Mouse (Mus musculus): ENCODE data around the gene Nsdhl.
A peak's percentile ranks its signal among the peaks of the same experiment; 100 is the strongest.

Nsdhl gene

GRCm38 (mm10) chrX:72917884-72918681, at the start of gene Nsdhl, which contains the start of gene Cetn2:
TSS of gene Nsdhl (plus strand) at chrX:72918557.
TSS of gene Cetn2 (minus strand) at chrX:72918411.
- DNase-seq (ENCODE audit: low read depth, low spot score) = peak; percentile 92

GRCm38 (mm10) chrX:72895388-72896054, 22.8 kb upstream of the Nsdhl start:
- DNase-seq (ENCODE audit: low read depth, low spot score) = no peak

GRCm38 (mm10) chrX:72896055-72896437, 22.3 kb upstream of the Nsdhl start:
- no peak for DNase-seq (ENCODE audit: low read depth, low spot score)

- no peak for DNase-seq (ENCODE audit: low read depth, low spot score)
Measured at GRCm38 (mm10) chrX:72902530-72902929, 15.8 kb upstream of the Nsdhl start.

GRCm38 (mm10) chrX:72907619-72908403, 10.5 kb upstream of the Nsdhl start:
- no peak for DNase-seq (ENCODE audit: low read depth, low spot score)

- peak; percentile 2 for DNase-seq (ENCODE audit: low read depth, low spot score)
Measured at GRCm38 (mm10) chrX:72908404-72908741, 10.0 kb upstream of the Nsdhl start.

- DNase-seq (ENCODE audit: low read depth, low spot score) = no peak
Measured at GRCm38 (mm10) chrX:72911611-72912010, 6.7 kb upstream of the Nsdhl start.

- no peak for DNase-seq (ENCODE audit: low read depth, low spot score)
Measured at GRCm38 (mm10) chrX:72918682-72919059, 314 bp downstream of the Nsdhl start.

- DNase-seq (ENCODE audit: low read depth, low spot score) = no peak
Measured at GRCm38 (mm10) chrX:72921391-72921790, 3.0 kb downstream of the Nsdhl start.

- no peak for DNase-seq (ENCODE audit: low read depth, low spot score)
Measured at GRCm38 (mm10) chrX:72953464-72953863, 35.1 kb downstream of the Nsdhl start.

- no peak for DNase-seq (ENCODE audit: low read depth, low spot score)
Measured at GRCm38 (mm10) chrX:72956486-72956885, 38.1 kb downstream of the Nsdhl start.

- peak; percentile 11 for DNase-seq (ENCODE audit: low read depth, low spot score)
Measured at GRCm38 (mm10) chrX:72960431-72960830, 42.1 kb downstream of the Nsdhl start.

- no peak for DNase-seq (ENCODE audit: low read depth, low spot score)
Measured at GRCm38 (mm10) chrX:72961511-72961910, 43.2 kb downstream of the Nsdhl start.

GRCm38 (mm10) chrX:72962743-72963142, 44.4 kb downstream of the Nsdhl start:
- DNase-seq (ENCODE audit: low read depth, low spot score) = no peak

GRCm38 (mm10) chrX:72982831-72983230, 64.5 kb downstream of the Nsdhl start:
- no peak for DNase-seq (ENCODE audit: low read depth, low spot score)

GRCm38 (mm10) chrX:72985607-72986006, 67.2 kb downstream of the Nsdhl start:
- DNase-seq (ENCODE audit: low read depth, low spot score) = no peak

GRCm38 (mm10) chrX:72986841-72987519, 68.6 kb downstream of the Nsdhl start, which contains the start of gene Zfp185:
TSS of gene Zfp185 (plus strand) at chrX:72987339.
- peak; percentile 53 for DNase-seq (ENCODE audit: low read depth, low spot score)

- no peak for DNase-seq (ENCODE audit: low read depth, low spot score)
Measured at GRCm38 (mm10) chrX:72987520-72987905, 69.2 kb downstream of the Nsdhl start.

- no peak for DNase-seq (ENCODE audit: low read depth, low spot score)
Measured at GRCm38 (mm10) chrX:72988431-72988830, 70.1 kb downstream of the Nsdhl start.

- DNase-seq (ENCODE audit: low read depth, low spot score) = no peak
Measured at GRCm38 (mm10) chrX:72990581-72990980, 72.2 kb downstream of the Nsdhl start.

GRCm38 (mm10) chrX:72992291-72992919, 74.0 kb downstream of the Nsdhl start:
- peak; percentile 42 for DNase-seq (ENCODE audit: low read depth, low spot score)

Measured in CD4-positive, CD25-positive, alpha-beta regulatory T cell, adult 2 months (primary cell).